Mouse (Mus musculus) kidney, embryonic 14.5 days (tissue): Measurements from ENCODE around the gene Serping1. TPM values are rescaled to one million over a fixed set of nuclear protein-coding genes. Genes with fewer than 3 reads are reported as not detected.

Experiments used
- ATAC-seq: fragments of 200-750 bp; cut with Nextera tagmentation; 2 replicates; pipeline ENCODE4 v1.8.0; 2017; ENCODE audit warnings: moderate number of reproducible peaks, mild to moderate bottlenecking, moderate TSS enrichment, moderate library complexity; ENCODE audit not compliant: low FRiP score, low TSS enrichment
- H3K27ac ChIP-seq: fragments of 300-500 bp; sonication (generic); 2 replicates; pipeline ENCODE4 v1.5.1; 2014; ENCODE audit warnings: low read depth, mild to moderate bottlenecking, low read length, moderate library complexity, mixed read lengths
- H3K27me3 ChIP-seq: fragments of 300-500 bp; sonication (generic); 2 replicates; pipeline ENCODE4 v1.6.1; 2014; ENCODE audit warnings: mild to moderate bottlenecking, low read length; ENCODE audit not compliant: control insufficient read depth, insufficient read depth
- H3K36me3 ChIP-seq: fragments of 300-500 bp; sonication (generic); 2 replicates; pipeline ENCODE4 v1.6.1; 2014; ENCODE audit warnings: low read length, mixed read lengths; ENCODE audit not compliant: control insufficient read depth, insufficient read depth
- H3K4me1 ChIP-seq: fragments of 300-500 bp; sonication (generic); 2 replicates; pipeline ENCODE4 v1.6.1; 2014; ENCODE audit warnings: low read length, mixed read lengths; ENCODE audit not compliant: control insufficient read depth, insufficient read depth
- H3K4me2 ChIP-seq: fragments of 300-500 bp; sonication (generic); replicated peaks from 2 replicates; pipeline ENCODE4 v1.6.1; 2014; ENCODE audit warnings: low read depth, mild to moderate bottlenecking, low read length
- H3K4me3 ChIP-seq: fragments of 300-500 bp; sonication (generic); 2 replicates; pipeline ENCODE4 v1.5.1; 2014; ENCODE audit warnings: mild to moderate bottlenecking, low read length
- H3K9ac ChIP-seq: fragments of 300-500 bp; sonication (generic); 2 replicates; pipeline ENCODE4 v1.6.1; 2014; ENCODE audit warnings: low read depth, mild to moderate bottlenecking, low read length, moderate library complexity
- H3K9me3 ChIP-seq: fragments of 300-500 bp; sonication (generic); 2 replicates; pipeline ENCODE4 v1.6.1; 2016; ENCODE audit warnings: low read length; ENCODE audit not compliant: control insufficient read depth
- WGBS: fragments of 180-500 bp; shearing (Covaris S2); extraction: QIAGEN DNeasy Blood & Tissue Kit; methylation state at CpG from one replicate; pipeline ENCODE4 v1.1.7; 2014; 5-methylcytosine and 5-hydroxymethylcytosine counted together
- microRNA counts: library from miRNA; unstranded; fragments of <30 nt; microRNA quantifications from one replicate; lab custom pipeline; 2017
- microRNA-seq: library from miRNA; unstranded; fragments of <30 nt; microRNA quantifications from one replicate; pipeline ENCODE4, GENCODE M21; 2016
- polyA plus RNA-seq: library from polyadenylated mRNA; unstranded; fragments of >200 nt; fragmentation: Nextera tagmentation; extraction: Ambion mirVana; gene quantifications from 2 replicates; pipeline ENCODE4 v1.2.1, GENCODE M21; 2014

Gene Serping1
- polyA plus RNA-seq, 1 experiment from 2014 or later: 81.7 TPM

- no peaks in the 10 kb centered on the region; the same call in 1 of the 2 replicates for H3K36me3 ChIP-seq
- H3K4me2 ChIP-seq: peak overlapping the region; percentile 83
- ATAC-seq: no peak
- 36% methylated on average over 9 of the region's 9 CpGs for WGBS
- H3K9ac ChIP-seq: peak overlapping the region; percentile 94
- H3K4me1 ChIP-seq: peaks cover 4% of the 10 kb centered on the region; the same call in 1 of the 2 replicates
- H3K27me3 ChIP-seq: no peaks in the 10 kb centered on the region
- H3K27ac ChIP-seq: peak overlapping the region; percentile 93
- H3K4me3 ChIP-seq: peak overlapping the region; percentile 97
- no peaks in the 10 kb centered on the region for H3K9me3 ChIP-seq
Measured at GRCm38 (mm10) chr2:84716423-84717355, 58.6 kb downstream of the Serping1 start.

- Histone ChIP-seq H3K4me2 (peak overlapping the region; percentile 83), H3K4me1 (peaks cover 4% of the 10 kb centered on the region; the same call in 1 of the 2 replicates), H3K9me3 (no peaks in the 10 kb centered on the region), H3K4me3 (peak overlapping the region; percentile 97), H3K36me3 (peaks cover 3% of the 10 kb centered on the region), H3K9ac (peak overlapping the region; percentile 94), H3K27ac (peak overlapping the region; percentile 93), H3K27me3 (no peaks in the 10 kb centered on the region)
- under 1% methylated on average over 33 of the region's 33 CpGs for WGBS
- peak; percentile 96 for ATAC-seq
Measured at GRCm38 (mm10) chr2:84715562-84716361, 59.5 kb downstream of the Serping1 start.

MicroRNAs encoded within 50 kb of the gene (microRNA counts, 519-probe panel; counts per million panel counts)
- 9,161 counts per million, percentile 93 among the panel's probes with 10 or more counts for microRNA mmu-miR-130a (lab: Ali Mortazavi, UCI)

Small RNAs within 50 kb of the gene (microRNA-seq; reads per million reads assigned to microRNA genes)
- 26,216 reads per million, percentile 97 among the genes with 10 or more reads in this experiment for gene Mir130a

Other genes with a start within 250 kb of the Serping1 start
- 29.1 and 53.6 TPM in 2 replicates for gene Ctnnd1, start 124.7 kb downstream of the Serping1 start, polyA plus RNA-seq
- 0.24 and 0.31 TPM in 2 replicates for gene Btbd18, start 116.4 kb downstream of the Serping1 start, polyA plus RNA-seq
- gene Selenoh, start 104.7 kb downstream of the Serping1 start, polyA plus RNA-seq: 404 and 541 TPM in 2 replicates
- gene Gm28635, start 97.4 kb downstream of the Serping1 start, polyA plus RNA-seq: not detected in 2 replicates
- gene Med19, start 97.0 kb downstream of the Serping1 start, polyA plus RNA-seq: 48.5 and 50.5 TPM in 2 replicates
- 145 and 163 TPM in 2 replicates for gene Tmx2, start 96.3 kb downstream of the Serping1 start, polyA plus RNA-seq
- 41.0 and 48.8 TPM in 2 replicates for gene Zdhhc5, start 60.3 kb downstream of the Serping1 start, polyA plus RNA-seq
- 33.2 and 34.5 TPM in 2 replicates for gene Clp1, start 48.1 kb downstream of the Serping1 start, polyA plus RNA-seq
- 10.0 and 10.4 TPM in 2 replicates for gene Ypel4, start 41.4 kb downstream of the Serping1 start, polyA plus RNA-seq
- gene Gm19426, start 31.8 kb downstream of the Serping1 start, polyA plus RNA-seq: 5.6 and 14.9 TPM in 2 replicates
- gene Ube2l6, start 23.4 kb upstream of the Serping1 start, polyA plus RNA-seq: 25.3 and 29.0 TPM in 2 replicates
- gene Smtnl1, start 47.2 kb upstream of the Serping1 start, polyA plus RNA-seq: 0.16 and 0.24 TPM in 2 replicates
- gene Timm10, start 51.6 kb upstream of the Serping1 start, polyA plus RNA-seq: 65.3 and 79.4 TPM in 2 replicates
- gene Slc43a1, start 63.4 kb upstream of the Serping1 start, polyA plus RNA-seq: 15.5 and 19.4 TPM in 2 replicates
- gene Rtn4rl2, start 111.3 kb upstream of the Serping1 start, polyA plus RNA-seq: 1.6 and 2.1 TPM in 2 replicates
- 41.1 and 53.7 TPM in 2 replicates for gene Slc43a3, start 161.1 kb upstream of the Serping1 start, polyA plus RNA-seq
- gene Prg2, start 205.0 kb upstream of the Serping1 start, polyA plus RNA-seq: not detected in 2 replicates
- gene Prg3, start 212.8 kb upstream of the Serping1 start, polyA plus RNA-seq: not detected in 2 replicates